Mouse (Mus musculus): ENCODE data around the gene Kremen2. TPM values are rescaled to one million over a fixed set of nuclear protein-coding genes. Genes with fewer than 3 reads are reported as not detected.

Gene Kremen2
- 0.25 and 0.83 TPM in 2 replicates for polyA plus RNA-seq (2015; fragmentation: Nextera tagmentation; extraction: Ambion mirVana)

GRCm38 (mm10) chr17:23745301-23746251, at the start of gene Kremen2:
TSS of gene Kremen2 (minus strand) at chr17:23745833.
- Histone ChIP-seq H3K27me3 (ENCODE audit: control insufficient read depth, insufficient read depth, low read depth, low read length) (peaks cover 76% of the 10 kb centered on the region), H3K4me1 (replicated peaks; ENCODE audit: control insufficient read depth, insufficient read depth, low read length) (peaks cover 25% of the 10 kb centered on the region), H3K4me3 (ENCODE audit: low read length) (peak within 1 kb of the TSS; percentile 34), H3K4me2 (ENCODE audit: low read depth, low read length) (peak within 1 kb of the TSS; percentile 49), H3K27ac (ENCODE audit: low read length) (no peak within 1 kb of the TSS), H3K9ac (ENCODE audit: low read length) (peak within 1 kb of the TSS; percentile 47), H3K36me3 (ENCODE audit: control insufficient read depth, insufficient read depth, low read length) (no peaks in the 10 kb centered on the region), H3K9me3 (ENCODE audit: control insufficient read depth, low read length) (no peaks in the 10 kb centered on the region)
- WGBS, result under 1% methylated on average over 41 of the region's 45 CpGs
- no peak for ATAC-seq (ENCODE audit: low read depth)

DNA sequence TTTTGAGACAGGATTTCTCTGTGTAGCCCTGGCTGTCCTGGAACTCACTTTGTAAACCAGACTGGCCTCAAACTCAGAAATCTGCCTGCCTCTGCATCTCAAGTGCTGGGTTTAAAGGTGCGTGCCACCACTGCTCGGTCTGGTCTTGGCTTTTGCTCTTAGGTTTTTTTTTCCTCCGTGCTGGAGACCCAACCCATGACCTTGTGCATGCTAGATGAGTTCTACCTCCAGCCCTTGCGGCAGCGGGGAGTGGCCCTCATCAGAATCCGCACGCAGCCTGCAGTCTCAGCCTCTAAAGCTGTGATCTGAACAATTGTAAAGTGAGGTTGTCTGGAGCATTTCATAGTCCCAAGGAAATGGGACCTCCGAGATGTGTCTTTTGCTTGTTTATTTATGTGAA, 49.7 kb upstream of the Kremen2 start:
- 86% methylated on average over 8 of the region's 8 CpGs for WGBS
- H3K9ac ChIP-seq (ENCODE audit: low read length), result no peak overlapping the region

DNA sequence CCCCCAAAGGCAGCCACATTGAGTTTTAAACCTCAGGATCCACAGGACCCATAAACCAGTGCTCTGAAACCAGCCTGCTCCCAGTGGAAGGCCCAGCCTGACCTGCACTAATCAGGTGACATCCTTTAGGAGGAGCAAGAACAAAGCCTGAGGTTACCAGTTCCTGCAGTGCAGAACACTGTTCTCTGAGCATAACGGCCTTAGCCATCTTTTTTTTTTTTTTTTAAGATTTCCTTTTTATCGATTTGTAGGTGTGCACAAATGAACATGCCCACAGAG, 45.4 kb upstream of the Kremen2 start:
- H3K9ac ChIP-seq (ENCODE audit: low read length), result peak overlapping the region; percentile 88
- WGBS, result 48% methylated on average over 2 of the region's 2 CpGs
- ATAC-seq (ENCODE audit: low read depth), result no peak

More for the DNA sequence above, 49.7 kb upstream of the Kremen2 start:
- no peak overlapping the region for H3K4me3 ChIP-seq (ENCODE audit: low read length)
- no peak overlapping the region for H3K4me2 ChIP-seq (ENCODE audit: low read depth, low read length)
- ATAC-seq (ENCODE audit: low read depth), result no peak
- H3K27me3 ChIP-seq (ENCODE audit: control insufficient read depth, insufficient read depth, low read depth, low read length), result no peaks in the 10 kb centered on the region
- no peak overlapping the region for H3K27ac ChIP-seq (ENCODE audit: low read length)
- H3K36me3 ChIP-seq (ENCODE audit: control insufficient read depth, insufficient read depth, low read length), result no peaks in the 10 kb centered on the region
- H3K9me3 ChIP-seq (ENCODE audit: control insufficient read depth, low read length), result no peaks in the 10 kb centered on the region
- H3K4me1 ChIP-seq (replicated peaks; ENCODE audit: control insufficient read depth, insufficient read depth, low read length), result peaks cover 6% of the 10 kb centered on the region

GRCm38 (mm10) chr17:23790269-23791078, 44.8 kb upstream of the Kremen2 start, which contains the start of gene Srrm2:
TSS of gene Srrm2 (plus strand) at chr17:23790532.
- peak within 1 kb of the TSS; percentile 62 for H3K4me3 ChIP-seq (ENCODE audit: low read length)
- peak within 1 kb of the TSS; percentile 90 for H3K27ac ChIP-seq (ENCODE audit: low read length)
- no peaks in the 10 kb centered on the region for H3K9me3 ChIP-seq (ENCODE audit: control insufficient read depth, low read length)
- peak within 1 kb of the TSS; percentile 88 for H3K9ac ChIP-seq (ENCODE audit: low read length)
- ATAC-seq (ENCODE audit: low read depth), result peak; percentile 70
- peaks cover 19% of the 10 kb centered on the region for H3K4me1 ChIP-seq (replicated peaks; ENCODE audit: control insufficient read depth, insufficient read depth, low read length)
- no peaks in the 10 kb centered on the region for H3K36me3 ChIP-seq (ENCODE audit: control insufficient read depth, insufficient read depth, low read length)
- WGBS, result 3% methylated on average over 29 of the region's 29 CpGs
- no peaks in the 10 kb centered on the region for H3K27me3 ChIP-seq (ENCODE audit: control insufficient read depth, insufficient read depth, low read depth, low read length)
- H3K4me2 ChIP-seq (ENCODE audit: low read depth, low read length), result peak within 1 kb of the TSS; percentile 75

More for the DNA sequence above, 45.4 kb upstream of the Kremen2 start:
- Histone ChIP-seq H3K9me3 (ENCODE audit: control insufficient read depth, low read length) (no peaks in the 10 kb centered on the region), H3K27ac (ENCODE audit: low read length) (peak overlapping the region; percentile 90; the same call in 1 of the 2 replicates), H3K27me3 (ENCODE audit: control insufficient read depth, insufficient read depth, low read depth, low read length) (no peaks in the 10 kb centered on the region), H3K36me3 (ENCODE audit: control insufficient read depth, insufficient read depth, low read length) (no peaks in the 10 kb centered on the region), H3K4me1 (replicated peaks; ENCODE audit: control insufficient read depth, insufficient read depth, low read length) (peaks cover 17% of the 10 kb centered on the region), H3K4me2 (ENCODE audit: low read depth, low read length) (peak overlapping the region; percentile 75), H3K4me3 (ENCODE audit: low read length) (peak overlapping the region; percentile 62)

DNA sequence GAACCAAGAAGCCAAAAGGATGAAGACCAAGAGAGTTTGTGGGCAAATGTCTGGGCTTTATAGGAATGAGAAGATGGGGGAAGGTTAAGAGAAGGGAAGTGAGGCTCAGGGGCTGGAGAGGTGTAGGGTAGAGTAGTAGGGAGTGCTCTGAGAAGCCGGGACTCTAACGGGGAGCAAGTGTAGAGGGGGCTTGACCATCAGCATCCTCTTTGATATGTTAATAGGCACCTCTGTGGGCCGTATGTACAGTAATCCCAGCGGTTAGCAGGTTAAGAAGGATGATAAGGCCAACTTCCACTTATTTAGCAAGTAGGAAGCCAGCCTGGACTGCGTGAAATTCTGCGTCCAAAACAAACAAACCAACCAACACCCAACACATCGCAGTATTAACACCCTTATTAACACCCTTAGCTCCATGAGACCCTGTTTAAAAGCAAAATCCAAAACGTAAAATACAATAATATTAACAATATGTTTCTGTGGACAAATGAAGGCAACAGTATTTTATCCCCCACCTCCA, 44.2 kb upstream of the Kremen2 start:
- ATAC-seq (ENCODE audit: low read depth), result no peak
- Histone ChIP-seq H3K27ac (ENCODE audit: low read length) (peak overlapping the region; percentile 90), H3K4me2 (ENCODE audit: low read depth, low read length) (peak overlapping the region; percentile 75), H3K4me3 (ENCODE audit: low read length) (peak overlapping the region; percentile 62), H3K27me3 (ENCODE audit: control insufficient read depth, insufficient read depth, low read depth, low read length) (no peaks in the 10 kb centered on the region), H3K36me3 (ENCODE audit: control insufficient read depth, insufficient read depth, low read length) (no peaks in the 10 kb centered on the region), H3K9ac (ENCODE audit: low read length) (peak overlapping the region; percentile 88), H3K9me3 (ENCODE audit: control insufficient read depth, low read length) (no peaks in the 10 kb centered on the region), H3K4me1 (replicated peaks; ENCODE audit: control insufficient read depth, insufficient read depth, low read length) (peaks cover 20% of the 10 kb centered on the region)
- WGBS, result 19% methylated on average over 8 of the region's 8 CpGs

GRCm38 (mm10) chr17:23788973-23789372, 43.3 kb upstream of the Kremen2 start:
- H3K27me3 ChIP-seq (ENCODE audit: control insufficient read depth, insufficient read depth, low read depth, low read length), result no peaks in the 10 kb centered on the region
- H3K36me3 ChIP-seq (ENCODE audit: control insufficient read depth, insufficient read depth, low read length), result no peaks in the 10 kb centered on the region
- no peak overlapping the region for H3K27ac ChIP-seq (ENCODE audit: low read length)
- no peak for ATAC-seq (ENCODE audit: low read depth)
- 86% methylated on average over 4 of the region's 4 CpGs for WGBS
- no peak overlapping the region for H3K4me3 ChIP-seq (ENCODE audit: low read length)
- H3K4me1 ChIP-seq (replicated peaks; ENCODE audit: control insufficient read depth, insufficient read depth, low read length), result peaks cover 20% of the 10 kb centered on the region
- H3K9me3 ChIP-seq (ENCODE audit: control insufficient read depth, low read length), result no peaks in the 10 kb centered on the region
- H3K9ac ChIP-seq (ENCODE audit: low read length), result no peak overlapping the region
- H3K4me2 ChIP-seq (ENCODE audit: low read depth, low read length), result no peak overlapping the region

DNA sequence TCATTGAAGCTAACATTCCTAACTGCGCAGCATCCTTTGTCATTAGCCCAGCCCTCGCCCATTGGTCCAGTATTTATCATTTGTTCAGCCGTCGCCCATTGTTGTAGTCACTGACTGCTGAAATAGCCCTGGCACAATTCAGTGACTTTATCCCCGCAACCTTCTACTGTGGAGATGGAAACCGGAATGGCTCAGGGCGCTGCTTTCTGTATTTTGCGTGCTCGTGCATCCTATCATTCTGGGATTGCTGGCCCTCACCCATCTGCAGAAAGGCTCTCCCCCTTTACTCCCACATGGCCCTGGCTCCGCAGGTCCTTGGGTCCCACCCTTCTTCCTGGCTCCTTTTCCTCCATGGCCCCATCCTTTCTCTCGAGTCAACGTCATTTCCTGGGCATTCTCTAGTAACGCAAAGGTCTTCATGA, 40.9 kb upstream of the Kremen2 start:
- Histone ChIP-seq H3K27me3 (ENCODE audit: control insufficient read depth, insufficient read depth, low read depth, low read length) (no peaks in the 10 kb centered on the region), H3K9me3 (ENCODE audit: control insufficient read depth, low read length) (no peaks in the 10 kb centered on the region), H3K4me1 (replicated peaks; ENCODE audit: control insufficient read depth, insufficient read depth, low read length) (peaks cover 20% of the 10 kb centered on the region), H3K36me3 (ENCODE audit: control insufficient read depth, insufficient read depth, low read length) (no peaks in the 10 kb centered on the region), H3K4me3 (ENCODE audit: low read length) (peak overlapping the region; percentile 68), H3K4me2 (ENCODE audit: low read depth, low read length) (peak overlapping the region; percentile 93), H3K9ac (ENCODE audit: low read length) (peak overlapping the region; percentile 78; the same call in 1 of the 2 replicates), H3K27ac (ENCODE audit: low read length) (no peak overlapping the region)
- 16% methylated on average over 13 of the region's 13 CpGs for WGBS
- ATAC-seq (ENCODE audit: low read depth), result 0 out of 2 replicates have a peak, but pooled peaks have one; percentile 24

DNA sequence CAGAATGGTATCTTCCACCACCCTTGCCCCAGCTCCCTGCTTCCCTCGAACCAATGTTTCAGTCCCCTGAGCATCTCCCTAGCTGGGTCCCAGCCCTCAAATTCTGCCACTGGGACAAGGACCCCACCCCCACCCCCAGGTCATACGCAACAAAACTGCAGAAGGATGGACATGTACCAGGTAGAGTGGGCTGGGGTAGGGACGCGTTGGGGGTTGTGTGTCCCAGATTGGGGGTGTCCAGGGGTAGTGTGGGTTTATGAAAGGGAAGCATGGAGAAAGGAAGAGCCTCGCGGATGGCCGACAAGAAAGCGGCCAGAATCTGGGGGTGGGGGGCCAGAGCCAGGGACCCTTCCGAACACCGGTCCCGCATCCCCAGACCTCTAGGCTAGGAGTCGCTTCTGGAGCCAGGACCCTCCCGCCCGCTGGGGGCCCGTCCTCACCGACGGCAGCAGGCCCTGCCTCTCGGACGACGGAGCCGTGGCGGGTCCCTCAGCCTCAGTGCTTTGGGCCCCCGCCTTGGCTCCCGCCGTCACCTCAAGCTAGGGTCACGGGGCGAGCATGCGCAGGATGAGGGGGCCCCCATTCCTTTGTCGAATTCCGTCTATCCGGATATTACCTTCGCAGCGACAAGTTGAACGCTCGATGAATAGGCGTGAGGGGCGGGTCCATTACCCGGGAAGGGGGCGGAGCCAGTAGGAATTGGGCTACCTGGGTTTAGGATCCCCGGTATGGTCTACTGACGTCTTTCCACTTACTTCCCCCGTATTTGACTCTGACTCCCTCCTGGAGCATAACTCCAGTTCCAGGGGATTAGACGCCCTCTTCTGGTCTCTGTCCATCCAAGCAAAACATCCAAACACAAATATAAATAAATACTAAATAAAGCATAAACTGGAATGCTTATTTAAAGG, 40.2 kb upstream of the Kremen2 start, which contains the start of gene Flywch2:
Gene Flywch2, minus strand, starts transcription at position 521 of the 911 bp plus-strand sequence.
- Histone ChIP-seq H3K4me1 (replicated peaks; ENCODE audit: control insufficient read depth, insufficient read depth, low read length) (peaks cover 17% of the 10 kb centered on the region), H3K9me3 (ENCODE audit: control insufficient read depth, low read length) (no peaks in the 10 kb centered on the region), H3K4me3 (ENCODE audit: low read length) (peak within 1 kb of the TSS; percentile 68), H3K27me3 (ENCODE audit: control insufficient read depth, insufficient read depth, low read depth, low read length) (no peaks in the 10 kb centered on the region), H3K36me3 (ENCODE audit: control insufficient read depth, insufficient read depth, low read length) (no peaks in the 10 kb centered on the region), H3K4me2 (ENCODE audit: low read depth, low read length) (peak within 1 kb of the TSS; percentile 93), H3K9ac (ENCODE audit: low read length) (peak within 1 kb of the TSS; percentile 78), H3K27ac (ENCODE audit: low read length) (no peak within 1 kb of the TSS)
- ATAC-seq (ENCODE audit: low read depth), result peak; percentile 80
- WGBS, result 1% methylated on average over 43 of the region's 43 CpGs

Measured in lung, embryonic 16.5 days (tissue).